Mouse (Mus musculus) liver, embryonic 11.5 days (tissue): Measurements from ENCODE around the gene Ntn1. TPM values are rescaled to one million over a fixed set of nuclear protein-coding genes. Genes with fewer than 3 reads are reported as not detected.

Experiments used
- ATAC-seq: fragments of 200-750 bp; cut with Nextera tagmentation; replicated peaks from 2 replicates; pipeline ENCODE4 v1.8.0; 2017; ENCODE audit warnings: moderate number of reproducible peaks, mild to moderate bottlenecking, moderate TSS enrichment, moderate library complexity; ENCODE audit not compliant: low FRiP score
- DNase-seq: peaks from one replicate; pipeline ENCODE4 v3.0.0-alpha.2; 2017; ENCODE audit warnings: low spot score
- H3K27ac ChIP-seq: fragments of 300-500 bp; sonication (generic); 2 replicates; pipeline ENCODE4 v1.5.1; 2014; ENCODE audit warnings: mild to moderate bottlenecking, low read depth, low read length, control low read depth
- H3K27me3 ChIP-seq: fragments of 300-500 bp; sonication (generic); replicated peaks from 2 replicates; pipeline ENCODE4 v1.6.1; 2014; ENCODE audit warnings: low read length, mixed read lengths; ENCODE audit not compliant: control insufficient read depth, insufficient read depth
- H3K36me3 ChIP-seq: fragments of 300-500 bp; sonication (generic); 2 replicates; pipeline ENCODE4 v1.6.1; 2014; ENCODE audit warnings: mild to moderate bottlenecking, low read length, moderate library complexity, mixed read lengths; ENCODE audit not compliant: control insufficient read depth, insufficient read depth
- H3K4me1 ChIP-seq: fragments of 300-500 bp; sonication (generic); replicated peaks from 2 replicates; pipeline ENCODE4 v1.6.1; 2014; ENCODE audit warnings: low read length, mixed read lengths; ENCODE audit not compliant: control insufficient read depth, insufficient read depth
- H3K4me2 ChIP-seq: fragments of 300-500 bp; sonication (generic); 2 replicates; pipeline ENCODE4 v1.6.1; 2014; ENCODE audit warnings: mild to moderate bottlenecking, control low read depth, moderate library complexity
- H3K4me3 ChIP-seq: fragments of 300-500 bp; sonication (generic); 2 replicates; pipeline ENCODE4 v1.5.1; 2014; ENCODE audit warnings: low read depth, low read length, control low read depth
- H3K9ac ChIP-seq: fragments of 300-500 bp; sonication (generic); 2 replicates; pipeline ENCODE4 v1.6.1; 2014; ENCODE audit warnings: low read depth, low read length, control low read depth
- H3K9me3 ChIP-seq: fragments of 300-500 bp; sonication (generic); 2 replicates; pipeline ENCODE4 v1.6.1; 2016; ENCODE audit warnings: low read length, inconsistent platforms, mixed read lengths; ENCODE audit not compliant: control insufficient read depth
- WGBS: fragments of 180-500 bp; shearing (Covaris S2); extraction: QIAGEN DNeasy Blood & Tissue Kit; methylation state at CpG from one replicate; pipeline ENCODE4 v1.1.7; 2014; 5-methylcytosine and 5-hydroxymethylcytosine counted together
- polyA plus RNA-seq: library from polyadenylated mRNA; unstranded; fragments of >200 nt; fragmentation: Nextera tagmentation; extraction: Ambion mirVana; gene quantifications from 2 replicates; pipeline ENCODE4 v1.2.1, GENCODE M21; 2014

Ntn1 gene
- polyA plus RNA-seq, 1 experiment from 2014 or later: 0.40 TPM

GRCm38 (mm10) chr11:68270730-68271467 is 129.7 kb downstream of the Ntn1 start:
- Histone ChIP-seq H3K4me2 (no peak overlapping the region), H3K36me3 (no peaks in the 10 kb centered on the region), H3K27ac (no peak overlapping the region), H3K4me3 (no peak overlapping the region), H3K4me1 (no peaks in the 10 kb centered on the region), H3K27me3 (0 out of 2 replicates have a peak, but pooled peaks cover 4% of the 10 kb centered on the region), H3K9me3 (no peaks in the 10 kb centered on the region), H3K9ac (no peak overlapping the region)
- 78% methylated on average over 19 of the region's 19 CpGs for WGBS
- ATAC-seq (no peak), DNase-seq (no peak)

DNA sequence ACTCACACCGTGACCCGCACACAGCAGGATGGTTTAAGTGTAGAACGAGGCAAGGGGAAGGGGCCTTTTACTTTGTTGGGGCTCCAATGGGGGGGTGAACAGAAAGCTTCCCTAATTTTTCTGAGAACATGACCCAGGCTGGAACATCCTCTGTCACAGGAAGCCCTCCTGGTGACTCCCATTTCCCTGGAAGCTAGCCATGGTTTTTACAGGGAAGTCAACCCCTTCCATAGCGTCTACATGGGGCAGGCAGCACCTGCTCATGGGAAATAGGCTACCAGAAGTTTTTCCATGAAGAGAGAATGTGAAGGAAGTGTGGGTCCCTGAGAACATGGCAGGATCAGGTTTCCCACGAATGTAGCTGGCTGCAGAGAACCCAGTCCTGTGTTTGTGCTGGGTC is 136.3 kb downstream of the Ntn1 start:
- DNase-seq (no peak), ATAC-seq (no peak)
- H3K9ac ChIP-seq: no peak overlapping the region
- no peak overlapping the region for H3K4me3 ChIP-seq
- no peak overlapping the region for H3K27ac ChIP-seq
- H3K36me3 ChIP-seq: no peaks in the 10 kb centered on the region
- no peaks in the 10 kb centered on the region for H3K4me1 ChIP-seq
- H3K9me3 ChIP-seq: no peaks in the 10 kb centered on the region
- H3K27me3 ChIP-seq: no peaks in the 10 kb centered on the region
- no peak overlapping the region for H3K4me2 ChIP-seq
- WGBS: 78% methylated on average over 5 of the region's 5 CpGs

DNA sequence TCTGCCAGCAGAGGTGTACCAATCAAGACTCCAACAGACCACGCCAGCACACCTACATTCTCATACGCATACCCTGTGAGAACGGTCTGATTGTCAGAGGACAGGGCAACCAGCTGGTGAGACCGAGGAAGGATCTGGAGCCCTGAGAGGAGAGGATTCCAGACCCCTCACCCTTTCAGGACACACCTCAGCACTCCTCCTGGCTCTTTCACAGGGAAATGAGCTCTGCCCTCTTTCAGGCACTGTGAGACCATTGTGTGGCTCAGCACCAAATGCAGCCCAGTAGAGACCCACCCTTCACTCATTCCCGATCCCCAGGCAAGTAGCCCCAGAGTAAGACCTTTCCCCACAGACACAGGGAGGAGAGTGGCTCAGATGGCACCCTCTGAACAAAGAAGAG is 137.5 kb downstream of the Ntn1 start:
- 78% methylated on average over 5 of the region's 5 CpGs for WGBS
- no peak for DNase-seq
- Histone ChIP-seq H3K9me3 (no peaks in the 10 kb centered on the region), H3K27me3 (no peaks in the 10 kb centered on the region), H3K4me3 (no peak overlapping the region), H3K4me2 (no peak overlapping the region), H3K4me1 (no peaks in the 10 kb centered on the region), H3K9ac (no peak overlapping the region), H3K36me3 (no peaks in the 10 kb centered on the region), H3K27ac (no peak overlapping the region)
- ATAC-seq: no peak

GRCm38 (mm10) chr11:68261162-68261892 is 139.3 kb downstream of the Ntn1 start:
- no peak overlapping the region for H3K4me2 ChIP-seq
- H3K9me3 ChIP-seq: no peaks in the 10 kb centered on the region
- no peak overlapping the region for H3K9ac ChIP-seq
- H3K36me3 ChIP-seq: no peaks in the 10 kb centered on the region
- no peaks in the 10 kb centered on the region for H3K4me1 ChIP-seq
- no peaks in the 10 kb centered on the region for H3K27me3 ChIP-seq
- ATAC-seq: no peak
- DNase-seq: no peak
- no peak overlapping the region for H3K4me3 ChIP-seq
- H3K27ac ChIP-seq: no peak overlapping the region
- WGBS: 65% methylated on average over 10 of the region's 10 CpGs

DNA sequence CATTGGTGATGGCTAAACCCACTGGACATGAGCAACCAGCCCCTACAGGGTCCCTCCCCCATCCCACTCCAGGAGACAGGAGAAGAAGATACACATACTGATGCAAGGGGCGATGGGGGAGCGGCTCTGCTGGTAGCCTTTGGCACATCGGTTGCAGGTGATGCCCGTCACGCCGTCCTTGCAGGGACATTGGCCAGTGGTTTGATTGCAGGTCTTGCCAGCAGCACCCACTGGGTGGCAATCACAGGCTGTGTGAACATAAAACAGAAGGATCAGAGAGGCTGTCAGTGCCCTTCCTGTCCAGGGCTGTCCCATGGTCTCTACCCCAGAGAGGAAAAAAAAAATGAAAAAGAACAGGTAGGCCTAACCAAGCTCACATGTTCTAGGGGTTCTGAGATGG is 140.2 kb downstream of the Ntn1 start:
- Histone ChIP-seq H3K4me2 (no peak overlapping the region), H3K4me3 (no peak overlapping the region), H3K36me3 (no peaks in the 10 kb centered on the region), H3K27ac (no peak overlapping the region), H3K9ac (no peak overlapping the region), H3K4me1 (no peaks in the 10 kb centered on the region), H3K27me3 (no peaks in the 10 kb centered on the region), H3K9me3 (no peaks in the 10 kb centered on the region)
- no peak for ATAC-seq
- no peak for DNase-seq
- WGBS: 87% methylated on average over 6 of the region's 6 CpGs

DNA sequence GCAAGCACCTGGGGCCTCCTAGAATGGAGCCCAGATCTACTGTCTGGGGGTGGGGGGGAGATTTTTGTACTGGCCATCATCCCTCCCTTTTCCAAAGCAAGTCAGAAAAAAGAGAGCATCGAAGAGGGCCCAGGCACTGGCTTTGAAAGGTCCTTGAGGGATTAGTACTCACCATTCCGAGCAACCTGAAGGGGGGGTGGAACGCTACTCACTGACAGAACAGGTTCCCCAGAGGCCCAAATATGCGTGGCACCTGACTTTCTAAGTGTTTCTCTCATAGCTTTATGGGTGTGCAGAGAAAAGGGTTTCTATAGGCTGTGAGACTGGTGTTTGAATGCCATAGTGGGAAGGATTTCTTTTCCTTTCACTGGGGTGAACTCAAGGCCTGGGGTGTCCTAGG is 142.1 kb downstream of the Ntn1 start:
- WGBS: 68% methylated on average over 4 of the region's 4 CpGs
- no peak for ATAC-seq

GRCm38 (mm10) chr11:68253531-68253930 is 147.1 kb downstream of the Ntn1 start:
- ATAC-seq: no peak
- Histone ChIP-seq H3K4me2 (no peak overlapping the region), H3K36me3 (no peaks in the 10 kb centered on the region), H3K4me3 (no peak overlapping the region), H3K27ac (no peak overlapping the region), H3K27me3 (no peaks in the 10 kb centered on the region), H3K4me1 (no peaks in the 10 kb centered on the region), H3K9ac (no peak overlapping the region), H3K9me3 (no peaks in the 10 kb centered on the region)
- no peak for DNase-seq
- WGBS: 63% methylated on average over 7 of the region's 7 CpGs

More for the DNA sequence above, 142.1 kb downstream of the Ntn1 start:
- no peak for DNase-seq
- Histone ChIP-seq H3K4me3 (no peak overlapping the region), H3K4me1 (no peaks in the 10 kb centered on the region), H3K27me3 (no peaks in the 10 kb centered on the region), H3K4me2 (no peak overlapping the region), H3K27ac (no peak overlapping the region), H3K36me3 (no peaks in the 10 kb centered on the region), H3K9ac (no peak overlapping the region), H3K9me3 (no peaks in the 10 kb centered on the region)

DNA sequence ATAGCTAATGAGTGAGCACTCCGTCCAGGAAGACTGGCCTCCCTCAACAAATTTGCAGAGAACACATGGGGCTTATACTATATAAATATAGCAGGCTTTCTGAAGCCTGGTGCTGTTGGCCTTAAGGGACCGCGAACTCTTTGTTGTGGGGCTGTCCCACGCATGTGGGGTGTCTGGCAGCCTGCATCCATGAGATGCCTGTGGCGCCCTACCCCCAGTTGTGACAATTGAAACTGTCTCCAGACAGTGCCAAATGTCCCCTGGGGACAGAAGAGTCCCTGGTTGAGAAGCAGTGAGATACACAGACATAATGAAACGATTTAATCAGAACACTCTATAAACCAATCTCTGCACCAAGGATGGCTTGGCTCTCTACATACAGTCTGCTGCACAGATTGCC is 150.5 kb downstream of the Ntn1 start:
- Histone ChIP-seq H3K4me2 (no peak overlapping the region), H3K9me3 (no peaks in the 10 kb centered on the region), H3K4me1 (no peaks in the 10 kb centered on the region), H3K36me3 (no peaks in the 10 kb centered on the region), H3K4me3 (no peak overlapping the region), H3K9ac (no peak overlapping the region), H3K27ac (no peak overlapping the region), H3K27me3 (no peaks in the 10 kb centered on the region)
- WGBS: 82% methylated on average over 6 of the region's 6 CpGs
- no peak for DNase-seq
- ATAC-seq: no peak

DNA sequence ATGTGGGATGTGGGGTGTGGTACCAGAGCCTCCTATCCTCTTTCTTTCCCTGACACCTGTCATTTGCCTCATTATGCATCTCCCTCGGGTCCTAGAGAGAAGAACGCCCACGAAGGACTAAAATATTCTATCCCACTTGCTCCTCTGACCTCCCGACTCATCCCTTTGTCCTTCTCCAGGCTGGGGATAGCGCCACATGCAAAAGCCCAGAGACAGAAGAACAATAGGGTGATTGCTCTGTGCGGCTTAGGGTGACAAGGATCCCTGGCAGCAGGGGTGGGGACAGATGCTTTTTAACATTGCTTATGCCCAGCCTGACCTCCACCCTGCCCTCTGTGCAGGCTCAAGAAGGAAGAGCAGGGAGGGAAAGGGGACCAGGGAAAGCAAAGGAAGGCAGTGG is 152.7 kb downstream of the Ntn1 start:
- no peaks in the 10 kb centered on the region for H3K27me3 ChIP-seq
- ATAC-seq (no peak), DNase-seq (no peak)
- no peaks in the 10 kb centered on the region for H3K9me3 ChIP-seq
- 63% methylated on average over 6 of the region's 6 CpGs for WGBS
- H3K27ac ChIP-seq: no peak overlapping the region
- no peak overlapping the region for H3K9ac ChIP-seq
- H3K4me3 ChIP-seq: no peak overlapping the region
- no peak overlapping the region for H3K4me2 ChIP-seq
- no peaks in the 10 kb centered on the region for H3K4me1 ChIP-seq
- no peaks in the 10 kb centered on the region for H3K36me3 ChIP-seq
